Mouse (Mus musculus) cerebellum, postnatal 25 days (tissue): ENCODE data around the gene Fbxl20.
"Not testable (repeated sequence)": the region's sequence is repeated elsewhere in the genome, so short reads cannot be mapped to it uniquely, and the experiment has no call there.

Experiments used
- DNase-seq, 2 experiments: peaks; one replicate each; pipeline ENCODE4 v3.0.0; 2021; ENCODE audit warnings: mixed read lengths in 2 of 2

The Fbxl20 gene

GRCm38 (mm10) chr11:98149786-98150624 is at the start of gene Fbxl20:
TSS of gene Fbxl20 (minus strand) at chr11:98150403.
- peak; percentile 91 to 96 for DNase-seq

GRCm38 (mm10) chr11:98192901-98193805 is 43.0 kb upstream of the Fbxl20 start, which contains the start of gene Med1:
TSS of gene Med1 (minus strand) at chr11:98193293.
- peak; percentile 86 to 91 for DNase-seq

GRCm38 (mm10) chr11:98190820-98191219 is 40.6 kb upstream of the Fbxl20 start:
- DNase-seq, result no peak

- DNase-seq, result no peak
Measured at GRCm38 (mm10) chr11:98187640-98188395, 37.6 kb upstream of the Fbxl20 start.

- DNase-seq, result not testable (repeated sequence)
Measured at GRCm38 (mm10) chr11:98182149-98182548, 31.9 kb upstream of the Fbxl20 start.

- DNase-seq, result no peak
Measured at GRCm38 (mm10) chr11:98168400-98168799, 18.2 kb upstream of the Fbxl20 start.

- no peak for DNase-seq
Measured at GRCm38 (mm10) chr11:98155094-98155493, 4.9 kb upstream of the Fbxl20 start.

- DNase-seq, result no peak
Measured at GRCm38 (mm10) chr11:98150625-98151156, 488 bp upstream of the Fbxl20 start.

GRCm38 (mm10) chr11:98149304-98149750 is 876 bp downstream of the Fbxl20 start:
- DNase-seq, result peak; percentile 98

GRCm38 (mm10) chr11:98148551-98149301 is 1.5 kb downstream of the Fbxl20 start:
- DNase-seq, result peak in 1 of 2 experiments; percentile 62

- DNase-seq, result no peak
Measured at GRCm38 (mm10) chr11:98145856-98146255, 4.3 kb downstream of the Fbxl20 start.

GRCm38 (mm10) chr11:98142545-98142944 is 7.7 kb downstream of the Fbxl20 start:
- no peak for DNase-seq

GRCm38 (mm10) chr11:98138894-98139293 is 11.3 kb downstream of the Fbxl20 start:
- DNase-seq, result no peak

GRCm38 (mm10) chr11:98137836-98138235 is 12.4 kb downstream of the Fbxl20 start:
- DNase-seq, result no peak

GRCm38 (mm10) chr11:98134951-98135350 is 15.3 kb downstream of the Fbxl20 start:
- DNase-seq, result no peak

- DNase-seq, result no peak
Measured at GRCm38 (mm10) chr11:98123424-98123823, 26.8 kb downstream of the Fbxl20 start.

GRCm38 (mm10) chr11:98114363-98114762 is 35.8 kb downstream of the Fbxl20 start:
- no peak for DNase-seq

GRCm38 (mm10) chr11:98113504-98113903 is 36.7 kb downstream of the Fbxl20 start:
- DNase-seq, result no peak

- no peak for DNase-seq
Measured at GRCm38 (mm10) chr11:98109706-98110105, 40.5 kb downstream of the Fbxl20 start.

- DNase-seq, result no peak
Measured at GRCm38 (mm10) chr11:98101332-98101731, 48.9 kb downstream of the Fbxl20 start.

GRCm38 (mm10) chr11:98090583-98090982 is 59.6 kb downstream of the Fbxl20 start:
- no peak for DNase-seq
